Mouse (Mus musculus) liver, adult 2 months (tissue): ENCODE results near the gene Tcf7l1.

Source experiments
- CTCF ChIP-seq: fragments of 200-500 bp; IDR thresholded peaks from 2 replicates; pipeline ENCODE4 v1.5.1; 2011; ENCODE audit warnings: low read depth, low read length, control low read depth
- POLR2A ChIP-seq: fragments of 200-500 bp; IDR thresholded peaks from 2 replicates; pipeline ENCODE4 v1.6.1; 2011; ENCODE audit warnings: low read length, control low read depth; ENCODE audit not compliant: insufficient read depth; ENCODE audit errors: extremely low read depth

GRCm38 (mm10) chr6:72678631-72679030, 110.4 kb downstream of the Tcf7l1 start:
- TF ChIP-seq POLR2A (no peak), CTCF (no peak)
